Mouse (Mus musculus): ENCODE measurements at regions not wholly inside any gene's neighbourhood (a gene's known extent, or its start where the extent isn't known, plus 50 kb on each side); places are given as distances from the start of the nearest gene placed in this dataset.

DNA sequence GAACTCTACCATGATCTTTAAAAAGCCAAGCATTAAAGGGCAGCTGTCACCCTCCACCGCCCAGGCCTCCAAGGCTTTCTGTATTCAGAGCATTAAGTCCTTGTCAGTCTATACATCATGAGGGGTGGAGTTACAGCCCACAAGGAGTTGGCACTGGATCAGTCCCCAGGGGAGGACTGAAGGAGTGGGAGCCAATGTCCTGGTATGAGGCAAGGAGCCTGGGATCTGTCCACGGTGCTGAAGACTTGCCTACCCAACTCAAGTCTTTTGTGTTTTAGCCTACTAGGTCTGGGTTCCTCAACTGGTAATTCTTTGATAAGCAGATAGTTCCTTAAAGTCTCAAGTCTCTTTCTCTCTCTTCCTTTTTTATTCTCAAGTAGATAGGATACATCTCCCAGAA, 90.1 kb downstream of the Mrm1 start:
- TF ChIP-seq GATA1 (IDR thresholded peaks at IDR 0.05; ENCODE audit: borderline replicate concordance, low read length): no peak
- no peak for TF ChIP-seq FLI1 (IDR thresholded peaks at IDR 0.05; ENCODE audit: low read length)

Measured in megakaryocyte, embryonic 14.5 days (primary cell).